Mouse (Mus musculus) embryonic fibroblast, embryonic 13.5 days (primary cell): Measurements from ENCODE around the gene Plrg1. TPM values are rescaled to one million over a fixed set of nuclear protein-coding genes. Genes with fewer than 3 reads are reported as not detected.

Source experiments
- H3K27ac ChIP-seq: 2 replicates; pipeline ENCODE4 v1.5.1; 2012; ENCODE audit warnings: low read length, control low read depth, inconsistent platforms; ENCODE audit not compliant: insufficient read depth
- H3K4me1 ChIP-seq: 2 replicates; pipeline ENCODE4 v1.6.1; 2011; ENCODE audit warnings: low read length; ENCODE audit not compliant: control insufficient read depth, insufficient read depth
- H3K4me3 ChIP-seq: 2 replicates; pipeline ENCODE4 v1.5.1; 2011; ENCODE audit warnings: mild to moderate bottlenecking, control low read depth, low read length; ENCODE audit not compliant: insufficient read depth
- CTCF ChIP-seq: IDR thresholded peaks from 2 replicates; pipeline ENCODE4 v1.5.1; 2011; ENCODE audit warnings: mild to moderate bottlenecking, control low read depth, low read length, moderate library complexity, borderline replicate concordance; ENCODE audit not compliant: insufficient read depth
- POLR2A ChIP-seq: IDR thresholded peaks from 2 replicates; pipeline ENCODE4 v1.6.1; 2011; ENCODE audit warnings: low read depth, mild to moderate bottlenecking, control low read depth, low read length, moderate library complexity
- polyA plus RNA-seq: library from polyadenylated mRNA; stranded (reverse); fragments of >200 nt; gene quantifications from 2 replicates; pipeline ENCODE4 v1.2.4, GENCODE M21; 2011; ENCODE audit warnings: low read depth; ENCODE audit not compliant: missing spikeins, insufficient read length

The Plrg1 gene
- polyA plus RNA-seq, 1 experiment, result 51.1 TPM

- H3K4me3 ChIP-seq, result no peak overlapping the region
- no peak overlapping the region for H3K27ac ChIP-seq
- TF ChIP-seq CTCF (no peak), POLR2A (no peak)
- H3K4me1 ChIP-seq, result no peaks in the 10 kb centered on the region
These were observed 42.3 kb downstream of the Plrg1 start for GRCm38 (mm10) chr3:83097586-83097985.

GRCm38 (mm10) chr3:83098546-83099034 is 43.3 kb downstream of the Plrg1 start:
- H3K27ac ChIP-seq, result no peak overlapping the region
- H3K4me3 ChIP-seq, result no peak overlapping the region
- TF ChIP-seq CTCF (no peak), POLR2A (no peak)
- H3K4me1 ChIP-seq, result no peaks in the 10 kb centered on the region

DNA sequence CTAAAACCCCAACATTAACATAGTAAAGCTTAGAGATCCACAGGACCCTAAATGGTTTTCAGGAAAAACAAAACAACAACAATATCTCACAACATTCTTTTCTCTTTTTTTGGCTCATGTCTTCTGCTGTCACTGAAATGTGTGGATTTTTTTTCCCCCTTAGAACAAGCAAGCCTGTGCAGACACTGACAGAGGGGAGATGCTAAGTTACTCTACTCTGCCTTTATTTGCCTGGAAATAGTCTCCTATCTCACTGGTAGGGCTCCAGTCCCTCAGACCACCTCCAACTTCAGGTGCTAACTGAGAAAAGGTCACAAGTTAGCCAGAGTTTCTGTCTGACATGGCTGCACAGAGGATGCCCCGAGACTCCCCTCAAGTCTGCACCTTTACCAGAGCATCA is 43.8 kb downstream of the Plrg1 start:
- TF ChIP-seq CTCF, result no peak
- no peak for TF ChIP-seq POLR2A
- Histone ChIP-seq H3K4me1 (no peaks in the 10 kb centered on the region), H3K4me3 (no peak overlapping the region), H3K27ac (no peak overlapping the region)

DNA sequence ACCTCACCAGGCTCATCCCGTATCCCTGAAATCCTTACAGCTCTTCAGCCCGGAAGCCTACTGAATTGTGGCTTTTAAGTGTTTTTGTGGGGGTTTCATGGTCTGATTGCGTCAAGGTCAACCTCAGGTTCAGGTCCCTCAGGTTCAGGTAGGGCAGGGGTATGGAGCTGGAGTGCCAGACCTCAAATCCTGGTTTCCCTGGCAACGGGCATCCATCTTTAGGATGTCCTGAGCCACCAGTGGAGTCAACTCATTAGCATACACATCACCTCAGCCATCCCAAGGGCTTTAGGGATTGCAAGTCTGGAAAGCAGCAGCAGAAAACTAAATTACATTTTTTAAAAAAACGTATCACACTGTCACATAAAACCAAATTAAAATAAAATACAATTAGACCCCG is 44.3 kb downstream of the Plrg1 start:
- Histone ChIP-seq H3K27ac (no peak overlapping the region), H3K4me1 (no peaks in the 10 kb centered on the region), H3K4me3 (no peak overlapping the region)
- no peak for TF ChIP-seq POLR2A
- TF ChIP-seq CTCF, result no peak

- TF ChIP-seq CTCF (no peak), POLR2A (no peak)
- no peaks in the 10 kb centered on the region for H3K4me1 ChIP-seq
- no peak overlapping the region for H3K27ac ChIP-seq
- H3K4me3 ChIP-seq, result no peak overlapping the region
These were observed 47.0 kb downstream of the Plrg1 start for GRCm38 (mm10) chr3:83102286-83102685.

GRCm38 (mm10) chr3:83110163-83110562 is 54.8 kb downstream of the Plrg1 start:
- H3K4me1 ChIP-seq, result no peaks in the 10 kb centered on the region; the same call in 1 of the 2 replicates
- no peak for TF ChIP-seq POLR2A
- no peak for TF ChIP-seq CTCF

DNA sequence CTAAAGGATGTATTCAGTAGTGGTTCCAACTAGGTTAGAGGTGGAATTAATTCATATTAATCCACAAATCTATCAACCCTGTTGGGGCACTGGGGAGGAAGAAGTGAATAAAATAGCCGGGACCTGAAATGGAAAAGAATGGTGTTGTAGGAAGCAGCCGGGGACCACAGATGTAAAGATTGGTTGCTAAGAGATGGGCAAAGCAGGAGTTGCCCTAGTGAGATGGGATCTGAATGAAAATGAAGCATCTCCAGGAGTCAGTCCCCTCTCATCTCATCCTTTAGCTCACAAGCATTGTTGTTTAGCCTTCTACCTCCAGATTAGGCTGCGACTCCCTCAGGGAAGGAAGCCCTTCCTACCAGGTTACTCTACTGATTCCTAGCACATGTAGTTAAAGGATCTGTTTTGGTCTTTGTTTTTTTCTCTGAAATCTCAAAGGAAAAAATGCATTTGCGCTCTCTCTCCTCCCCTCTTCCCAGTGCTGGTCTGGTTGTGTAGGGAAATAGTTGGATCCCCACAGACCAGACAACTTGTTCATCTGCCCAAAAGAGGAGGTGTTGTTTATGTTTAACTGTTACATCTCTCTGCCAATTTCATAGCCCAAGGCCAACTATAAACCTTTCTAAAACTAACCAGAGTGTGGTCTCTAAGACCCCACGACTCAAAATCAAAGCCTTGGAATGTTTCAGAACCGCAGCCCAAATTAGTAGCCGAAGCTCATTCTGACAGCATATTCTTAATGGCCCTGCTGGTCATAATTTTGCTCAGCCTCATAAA is 56.4 kb downstream of the Plrg1 start:
- Histone ChIP-seq H3K4me3 (no peak overlapping the region), H3K4me1 (no peaks in the 10 kb centered on the region; the same call in 1 of the 2 replicates), H3K27ac (no peak overlapping the region)
- TF ChIP-seq CTCF (no peak), POLR2A (no peak)

More at GRCm38 (mm10) chr3:83110163-83110562, 54.8 kb downstream of the Plrg1 start:
- no peak overlapping the region for H3K4me3 ChIP-seq
- no peak overlapping the region for H3K27ac ChIP-seq

DNA sequence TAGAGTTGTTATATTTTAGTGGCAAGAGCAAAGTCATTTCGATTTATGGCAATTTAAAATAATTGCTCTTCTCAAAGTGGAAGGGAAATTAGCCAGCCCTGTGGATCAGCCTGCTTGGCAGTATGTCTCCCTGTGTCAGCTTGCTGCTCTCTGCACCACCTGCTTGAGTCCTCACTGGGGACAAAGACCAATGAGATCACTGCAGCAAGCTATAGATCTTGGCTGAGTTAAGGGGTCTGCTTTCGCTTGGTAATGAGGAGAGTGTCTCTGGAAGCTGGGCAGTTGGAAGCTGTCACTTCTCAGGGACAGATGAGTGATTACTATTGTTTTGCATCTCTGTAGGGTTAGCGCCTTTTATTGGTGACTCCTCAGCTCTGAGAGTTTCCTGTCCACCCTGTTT is 57.5 kb downstream of the Plrg1 start:
- TF ChIP-seq CTCF, result no peak
- no peak for TF ChIP-seq POLR2A
- Histone ChIP-seq H3K4me1 (no peaks in the 10 kb centered on the region; the same call in 1 of the 2 replicates), H3K4me3 (no peak overlapping the region), H3K27ac (no peak overlapping the region)

DNA sequence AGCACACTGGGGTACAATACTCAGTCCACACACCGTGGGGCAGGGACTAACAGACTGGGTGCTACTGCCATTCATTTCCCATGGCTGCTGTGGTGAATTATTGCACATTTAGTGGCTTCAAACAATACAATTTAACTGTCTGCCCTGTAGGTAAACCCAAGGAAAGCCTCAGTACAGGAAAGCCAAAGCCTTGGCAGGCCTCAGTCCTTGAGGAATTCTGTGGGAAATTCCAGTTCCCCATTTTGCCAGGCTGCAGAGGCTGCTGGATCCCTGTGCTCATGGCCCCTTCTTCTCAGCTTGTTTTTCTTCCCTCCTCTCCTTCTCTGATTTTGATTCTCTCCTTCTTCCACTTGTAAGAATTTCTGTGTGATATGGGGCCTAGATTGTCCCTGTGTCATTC is 59.6 kb downstream of the Plrg1 start:
- no peak overlapping the region for H3K27ac ChIP-seq
- H3K4me3 ChIP-seq, result no peak overlapping the region
- TF ChIP-seq CTCF (no peak), POLR2A (no peak)
- no peaks in the 10 kb centered on the region; the same call in 1 of the 2 replicates for H3K4me1 ChIP-seq

DNA sequence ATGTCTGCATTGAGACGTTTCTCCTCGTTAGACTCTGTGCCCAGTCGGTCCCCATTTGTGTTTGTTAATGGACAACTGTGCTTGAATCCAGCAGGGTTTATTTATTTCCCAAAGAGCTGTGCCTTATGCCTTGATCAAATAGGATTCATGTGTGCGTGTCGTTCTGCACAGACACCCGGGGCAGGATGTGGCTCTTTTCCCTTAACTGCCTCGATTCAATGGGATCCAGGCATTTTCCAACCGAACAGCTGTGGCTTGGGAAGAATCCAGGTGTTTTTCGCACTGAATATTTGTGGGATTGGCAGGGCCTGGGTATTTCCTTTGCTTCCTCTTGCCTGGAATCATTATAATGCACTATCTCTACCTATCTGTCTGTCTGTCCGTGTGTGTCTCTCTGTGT is 62.3 kb downstream of the Plrg1 start:
- H3K27ac ChIP-seq, result no peak overlapping the region
- TF ChIP-seq POLR2A, result no peak
- TF ChIP-seq CTCF, result no peak
- H3K4me3 ChIP-seq, result no peak overlapping the region
- H3K4me1 ChIP-seq, result no peaks in the 10 kb centered on the region

Other genes starting within 250 kb of the Plrg1 start
- gene Rbm46, start 179.0 kb upstream of the Plrg1 start, polyA plus RNA-seq, result 0.32 and 0.47 TPM in 2 replicates
- not detected in 2 replicates for gene Lrat, start 151.5 kb upstream of the Plrg1 start, polyA plus RNA-seq
- gene Fgg, start 47.8 kb upstream of the Plrg1 start, polyA plus RNA-seq, result not detected in 2 replicates
- not detected in 2 replicates for gene Fga, start 29.4 kb upstream of the Plrg1 start, polyA plus RNA-seq
- gene Fgb, start 5.7 kb upstream of the Plrg1 start, polyA plus RNA-seq, result not detected in 2 replicates
- 0.12 and 0.25 TPM in 2 replicates for gene Dchs2, start 72.4 kb downstream of the Plrg1 start, polyA plus RNA-seq